Mouse (Mus musculus): ENCODE data around the gene Rfpl4b. TPM values are rescaled to one million over a fixed set of nuclear protein-coding genes. Genes with fewer than 3 reads are reported as not detected.
"Not testable (repeated sequence)": the region's sequence is repeated elsewhere in the genome, so short reads cannot be mapped to it uniquely, and the experiment has no call there.

The Rfpl4b gene
- polyA plus RNA-seq (2015; fragmentation: Nextera tagmentation; extraction: Ambion mirVana), result not detected in 2 replicates

DNA sequence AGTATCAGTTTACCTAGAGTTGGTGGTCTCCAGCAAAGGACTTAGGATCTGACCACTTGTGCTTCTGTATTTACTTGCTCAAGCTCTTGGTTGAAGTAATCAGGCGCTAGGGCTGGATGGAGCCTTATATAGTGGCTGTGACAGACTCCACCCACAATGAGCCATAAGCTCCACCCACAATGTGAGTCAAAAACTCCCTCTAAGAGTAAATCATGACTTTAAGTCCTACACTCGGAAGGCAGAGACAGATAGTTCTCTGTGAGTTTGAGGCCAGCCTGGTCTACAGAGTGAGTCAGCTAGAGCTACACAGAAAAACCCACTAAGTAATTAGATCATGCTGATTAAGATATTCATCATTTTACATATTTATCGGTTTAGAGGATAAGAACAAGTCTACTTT, at the start of gene Rfpl4b:
Gene Rfpl4b, minus strand, starts transcription at position 101 of the 400 bp plus-strand sequence.
- Histone ChIP-seq H3K9ac (no peak within 1 kb of the TSS), H3K36me3 (no peaks in the 10 kb centered on the region), H3K4me1 (no peaks in the 10 kb centered on the region), H3K27ac (no peak within 1 kb of the TSS), H3K27me3 (no peaks in the 10 kb centered on the region), H3K9me3 (replicated peaks) (peaks cover 3% of the 10 kb centered on the region; the same call in 1 of the 2 replicates), H3K4me3 (replicated peaks) (no peak within 1 kb of the TSS), H3K4me2 (no peak within 1 kb of the TSS)
- ATAC-seq (replicated peaks; ENCODE audit: low FRiP score), result no peak
- WGBS, result 86% methylated on average over 3 of the region's 3 CpGs

DNA sequence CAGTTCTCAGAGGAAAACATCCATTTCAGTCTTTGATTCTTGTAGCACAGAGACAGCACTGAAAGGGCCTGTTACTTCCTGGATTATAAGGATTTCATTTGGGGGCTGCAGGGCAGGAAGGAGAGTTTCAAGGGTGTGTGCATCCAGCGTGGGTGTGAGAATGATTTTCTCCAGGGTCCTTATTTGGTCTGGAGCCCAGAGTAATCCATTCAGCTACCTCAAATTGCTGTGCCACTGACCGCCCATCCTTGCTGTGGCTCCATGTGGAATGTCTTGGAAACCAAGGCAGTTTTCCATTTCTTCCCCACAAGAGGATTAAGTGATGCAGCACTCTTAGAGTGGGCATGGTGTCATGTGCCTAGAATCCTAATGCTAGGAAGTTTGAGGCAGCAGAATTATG, 33.6 kb upstream of the Rfpl4b start:
- Histone ChIP-seq H3K36me3 (no peaks in the 10 kb centered on the region), H3K4me3 (replicated peaks) (no peak overlapping the region), H3K9me3 (replicated peaks) (no peaks in the 10 kb centered on the region), H3K9ac (no peak overlapping the region), H3K27me3 (no peaks in the 10 kb centered on the region), H3K27ac (no peak overlapping the region), H3K4me2 (no peak overlapping the region), H3K4me1 (no peaks in the 10 kb centered on the region)
- ATAC-seq (replicated peaks; ENCODE audit: low FRiP score), result no peak
- 57% methylated on average over 2 of the region's 2 CpGs for WGBS

DNA sequence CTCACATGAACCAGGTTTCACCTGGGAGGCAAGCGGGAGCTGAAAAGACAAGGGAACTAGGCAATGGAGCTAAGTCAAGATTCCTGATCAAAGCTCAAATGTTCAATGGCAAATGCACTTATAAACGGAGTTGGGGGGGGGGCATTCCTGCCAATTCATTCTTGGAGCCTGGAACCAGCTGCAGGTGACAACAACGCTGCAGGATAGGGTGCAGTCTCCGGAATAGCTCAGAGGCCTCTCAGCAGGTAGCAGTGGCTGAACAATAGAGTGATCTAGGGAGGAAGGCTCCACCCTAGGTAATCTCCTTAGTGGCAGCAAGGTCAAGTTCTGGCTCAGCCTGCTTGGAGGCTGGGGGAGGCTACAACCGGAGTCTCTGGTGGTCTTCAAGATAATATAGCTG, 28.4 kb upstream of the Rfpl4b start:
- H3K27ac ChIP-seq; H3K36me3 ChIP-seq; H3K27me3 ChIP-seq; ATAC-seq (replicated peaks; ENCODE audit: low FRiP score); H3K9ac ChIP-seq; H3K9me3 ChIP-seq (replicated peaks); H3K4me1 ChIP-seq; H3K4me3 ChIP-seq (replicated peaks); H3K4me2 ChIP-seq: not testable (repeated sequence)
- 54% methylated on average over 5 of the region's 5 CpGs for WGBS

DNA sequence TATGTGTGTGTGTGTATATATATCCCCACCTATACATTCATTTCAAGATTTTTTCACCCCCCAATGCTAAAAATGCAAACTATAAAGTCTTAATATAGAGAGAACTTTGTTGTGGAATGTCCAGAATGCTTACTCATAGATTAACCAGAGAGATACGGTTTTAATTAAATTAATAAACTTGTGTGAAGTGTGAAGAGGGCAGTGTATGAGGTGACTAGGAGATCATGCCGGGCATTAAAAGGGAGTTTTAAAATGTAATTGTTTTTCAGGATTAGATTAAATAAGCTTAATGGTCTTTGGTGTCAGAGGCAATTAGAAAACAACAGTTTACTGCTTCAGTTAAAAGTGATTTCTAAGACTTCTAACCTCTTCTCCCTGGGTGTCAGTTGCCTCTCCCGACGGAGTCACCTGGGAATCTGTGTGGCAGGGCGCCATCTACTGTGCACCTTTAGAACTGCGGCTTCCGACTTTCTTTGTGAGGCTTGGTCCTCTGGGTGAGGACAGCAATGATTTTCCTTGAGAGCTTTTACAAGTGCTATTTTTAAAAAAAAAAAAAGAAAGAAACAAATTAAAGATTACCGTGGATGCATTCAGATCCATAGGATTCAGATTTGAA, 27.4 kb upstream of the Rfpl4b start:
- Histone ChIP-seq H3K27me3 (no peaks in the 10 kb centered on the region), H3K4me2 (no peak overlapping the region), H3K9ac (no peak overlapping the region), H3K4me3 (replicated peaks) (no peak overlapping the region), H3K27ac (no peak overlapping the region), H3K9me3 (replicated peaks) (no peaks in the 10 kb centered on the region), H3K36me3 (no peaks in the 10 kb centered on the region), H3K4me1 (no peaks in the 10 kb centered on the region)
- no peak for ATAC-seq (replicated peaks; ENCODE audit: low FRiP score)
- WGBS, result 20% methylated on average over 8 of the region's 8 CpGs

DNA sequence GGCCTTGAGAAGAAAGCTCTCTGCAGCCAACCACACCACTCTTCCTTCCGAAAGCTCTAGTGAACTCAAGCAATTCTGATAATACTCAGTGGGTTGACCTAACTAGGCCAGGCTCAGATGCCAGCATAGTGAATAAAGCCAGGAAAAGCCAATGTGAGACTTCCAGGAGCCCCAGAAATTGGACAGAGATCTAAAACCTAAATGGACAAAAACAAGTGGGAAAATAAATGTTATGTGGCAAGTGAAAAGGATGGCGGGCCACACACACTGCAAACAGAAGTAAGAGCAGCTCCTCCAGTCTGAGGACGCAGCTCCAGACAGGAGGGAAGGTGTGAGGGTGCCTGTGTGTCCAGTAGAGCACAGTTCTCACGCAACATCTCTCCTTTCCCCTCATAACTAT, 26.7 kb upstream of the Rfpl4b start:
- no peak for ATAC-seq (replicated peaks; ENCODE audit: low FRiP score)
- H3K4me2 ChIP-seq, result no peak overlapping the region
- H3K4me1 ChIP-seq, result no peaks in the 10 kb centered on the region
- H3K4me3 ChIP-seq (replicated peaks), result no peak overlapping the region
- H3K9ac ChIP-seq, result no peak overlapping the region
- no peaks in the 10 kb centered on the region for H3K27me3 ChIP-seq
- H3K27ac ChIP-seq, result no peak overlapping the region
- WGBS, result 91% methylated on average over 4 of the region's 4 CpGs
- H3K9me3 ChIP-seq (replicated peaks), result no peaks in the 10 kb centered on the region
- no peaks in the 10 kb centered on the region for H3K36me3 ChIP-seq

DNA sequence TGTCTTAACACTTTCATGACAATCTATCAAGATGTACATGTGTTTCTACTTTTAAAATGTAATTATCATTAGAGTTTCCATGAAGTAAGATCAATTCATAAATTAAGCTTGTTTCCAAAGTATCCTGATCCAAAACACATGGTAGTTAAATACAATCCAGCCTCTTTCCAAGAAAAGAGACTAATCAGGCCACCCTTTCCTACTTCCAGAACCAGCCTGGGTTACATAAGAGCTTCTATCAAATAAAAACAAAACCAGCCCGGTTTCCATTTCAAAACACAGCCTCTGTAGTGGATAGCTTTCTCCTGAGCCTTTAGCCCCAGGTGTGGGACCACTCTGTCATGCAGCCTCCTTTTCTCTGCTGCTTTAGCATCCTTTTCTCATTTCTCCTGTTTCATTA, 2.2 kb upstream of the Rfpl4b start:
- Histone ChIP-seq H3K27me3 (no peaks in the 10 kb centered on the region), H3K36me3 (no peaks in the 10 kb centered on the region), H3K4me1 (no peaks in the 10 kb centered on the region), H3K4me3 (replicated peaks) (no peak overlapping the region), H3K9ac (no peak overlapping the region), H3K9me3 (replicated peaks) (peaks cover 3% of the 10 kb centered on the region; the same call in 1 of the 2 replicates), H3K27ac (no peak overlapping the region), H3K4me2 (no peak overlapping the region)
- WGBS, result 57% methylated on average over 1 of the region's 1 CpGs
- ATAC-seq (replicated peaks; ENCODE audit: low FRiP score), result no peak

DNA sequence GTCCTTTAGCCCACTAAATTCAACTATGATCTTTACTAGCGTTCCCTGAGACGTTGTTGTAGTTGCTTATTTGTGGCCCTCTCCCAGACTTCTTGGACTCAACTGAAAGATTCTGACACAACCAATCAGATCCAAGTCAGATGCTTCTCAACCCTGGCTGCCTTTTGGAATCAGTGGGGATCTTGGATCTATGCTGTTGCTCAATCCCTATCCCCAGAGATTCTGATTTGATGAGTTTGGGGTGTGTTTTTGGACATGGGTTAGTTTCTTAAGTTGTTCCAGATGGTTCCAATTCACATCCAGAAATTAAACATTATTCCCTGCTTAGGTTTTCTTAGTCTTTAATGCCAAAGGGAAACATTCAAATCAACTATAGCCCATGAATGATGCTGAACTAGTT, 15.5 kb downstream of the Rfpl4b start:
- WGBS, result 72% methylated on average over 2 of the region's 2 CpGs

DNA sequence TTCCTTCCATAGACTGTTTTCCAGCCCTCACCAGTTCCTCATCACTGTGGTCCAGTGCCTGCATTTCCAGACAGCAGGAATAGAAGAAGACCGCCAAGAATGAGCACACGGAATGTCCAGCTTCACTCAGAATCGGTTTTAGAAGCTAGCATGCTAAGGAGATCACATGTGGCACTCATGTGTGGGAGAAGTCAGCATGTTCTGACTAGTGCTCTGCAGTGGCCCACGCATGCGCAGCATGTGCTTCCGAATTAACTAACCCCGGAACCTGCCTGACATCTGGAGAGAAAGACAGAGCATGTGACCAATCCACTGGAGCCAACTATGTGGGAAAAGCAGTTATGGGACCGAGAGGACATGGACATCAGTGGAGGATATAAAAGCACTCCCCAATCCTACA, 17.5 kb downstream of the Rfpl4b start:
- H3K27me3 ChIP-seq, result no peaks in the 10 kb centered on the region
- no peaks in the 10 kb centered on the region for H3K9me3 ChIP-seq (replicated peaks)
- no peak overlapping the region for H3K9ac ChIP-seq
- 91% methylated on average over 8 of the region's 8 CpGs for WGBS
- H3K4me1 ChIP-seq, result no peaks in the 10 kb centered on the region
- no peak overlapping the region for H3K4me3 ChIP-seq (replicated peaks)
- H3K27ac ChIP-seq, result no peak overlapping the region
- H3K36me3 ChIP-seq, result no peaks in the 10 kb centered on the region
- no peak for ATAC-seq (replicated peaks; ENCODE audit: low FRiP score)
- H3K4me2 ChIP-seq, result no peak overlapping the region

More for the DNA sequence above, 15.5 kb downstream of the Rfpl4b start:
- H3K4me1 ChIP-seq, result no peaks in the 10 kb centered on the region
- no peak overlapping the region for H3K9ac ChIP-seq
- no peak overlapping the region for H3K4me2 ChIP-seq
- no peak overlapping the region for H3K27ac ChIP-seq
- no peak for ATAC-seq (replicated peaks; ENCODE audit: low FRiP score)
- no peaks in the 10 kb centered on the region for H3K36me3 ChIP-seq
- H3K9me3 ChIP-seq (replicated peaks), result no peaks in the 10 kb centered on the region
- no peak overlapping the region for H3K4me3 ChIP-seq (replicated peaks)
- H3K27me3 ChIP-seq, result no peaks in the 10 kb centered on the region

DNA sequence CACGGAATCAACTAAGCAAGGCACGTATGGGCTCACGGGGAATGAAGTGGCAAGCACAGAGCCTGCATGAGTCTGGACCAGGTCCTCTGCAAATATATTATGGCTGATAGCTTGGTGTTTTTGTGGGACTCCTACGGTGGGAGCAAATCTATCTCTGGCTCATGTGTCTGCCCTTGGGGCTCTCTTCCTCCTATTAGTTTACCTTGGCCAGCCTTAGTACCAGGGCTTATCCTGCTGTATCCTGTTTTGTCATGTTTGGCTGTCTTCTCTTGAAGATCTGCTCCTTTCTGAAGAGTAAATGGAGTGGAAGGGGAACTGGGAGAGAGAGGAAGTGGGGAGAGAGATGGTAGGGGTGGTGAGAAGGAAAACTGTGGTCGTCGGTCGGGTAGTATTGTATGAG, 18.3 kb downstream of the Rfpl4b start:
- no peak overlapping the region for H3K27ac ChIP-seq
- ATAC-seq (replicated peaks; ENCODE audit: low FRiP score), result no peak
- H3K4me2 ChIP-seq, result no peak overlapping the region
- H3K9ac ChIP-seq, result no peak overlapping the region
- H3K36me3 ChIP-seq, result no peaks in the 10 kb centered on the region
- H3K9me3 ChIP-seq (replicated peaks), result no peaks in the 10 kb centered on the region
- H3K4me1 ChIP-seq, result no peaks in the 10 kb centered on the region
- H3K27me3 ChIP-seq, result no peaks in the 10 kb centered on the region
- no peak overlapping the region for H3K4me3 ChIP-seq (replicated peaks)
- WGBS, result 91% methylated on average over 7 of the region's 7 CpGs

DNA sequence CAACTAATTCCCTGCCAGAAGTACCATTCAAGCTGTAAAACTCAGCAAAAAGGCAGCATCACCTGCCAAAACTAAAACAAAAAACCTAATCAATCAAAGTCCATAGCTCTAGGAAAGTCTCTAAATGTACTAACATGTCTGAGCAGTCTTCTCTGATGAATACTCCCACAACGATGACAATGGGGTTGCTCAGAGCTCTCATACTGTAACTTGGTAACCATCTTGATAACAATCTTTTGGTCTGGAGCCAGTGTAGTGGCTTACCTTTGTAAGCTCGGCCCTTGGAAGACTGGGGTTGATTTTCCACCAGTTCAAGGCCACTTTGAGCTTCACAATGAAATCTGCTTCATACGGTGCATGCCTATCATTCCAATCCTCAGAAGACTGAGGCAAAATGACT, 33.0 kb downstream of the Rfpl4b start:
- Histone ChIP-seq H3K4me1 (no peaks in the 10 kb centered on the region), H3K4me2 (no peak overlapping the region), H3K4me3 (replicated peaks) (no peak overlapping the region), H3K9me3 (replicated peaks) (no peaks in the 10 kb centered on the region), H3K36me3 (no peaks in the 10 kb centered on the region), H3K27me3 (no peaks in the 10 kb centered on the region), H3K9ac (no peak overlapping the region), H3K27ac (no peak overlapping the region)
- WGBS, result 57% methylated on average over 3 of the region's 3 CpGs
- ATAC-seq (replicated peaks; ENCODE audit: low FRiP score), result no peak

Other genes starting within 250 kb of the Rfpl4b start
- 67.0 and 73.9 TPM in 2 replicates for gene Lama4, start 143.7 kb upstream of the Rfpl4b start, polyA plus RNA-seq (2015; fragmentation: Nextera tagmentation; extraction: Ambion mirVana)

Data from kidney, embryonic 15.5 days (tissue).